ENCODE assay signal across 8 mouse cellular contexts in the genomic region with DNA sequence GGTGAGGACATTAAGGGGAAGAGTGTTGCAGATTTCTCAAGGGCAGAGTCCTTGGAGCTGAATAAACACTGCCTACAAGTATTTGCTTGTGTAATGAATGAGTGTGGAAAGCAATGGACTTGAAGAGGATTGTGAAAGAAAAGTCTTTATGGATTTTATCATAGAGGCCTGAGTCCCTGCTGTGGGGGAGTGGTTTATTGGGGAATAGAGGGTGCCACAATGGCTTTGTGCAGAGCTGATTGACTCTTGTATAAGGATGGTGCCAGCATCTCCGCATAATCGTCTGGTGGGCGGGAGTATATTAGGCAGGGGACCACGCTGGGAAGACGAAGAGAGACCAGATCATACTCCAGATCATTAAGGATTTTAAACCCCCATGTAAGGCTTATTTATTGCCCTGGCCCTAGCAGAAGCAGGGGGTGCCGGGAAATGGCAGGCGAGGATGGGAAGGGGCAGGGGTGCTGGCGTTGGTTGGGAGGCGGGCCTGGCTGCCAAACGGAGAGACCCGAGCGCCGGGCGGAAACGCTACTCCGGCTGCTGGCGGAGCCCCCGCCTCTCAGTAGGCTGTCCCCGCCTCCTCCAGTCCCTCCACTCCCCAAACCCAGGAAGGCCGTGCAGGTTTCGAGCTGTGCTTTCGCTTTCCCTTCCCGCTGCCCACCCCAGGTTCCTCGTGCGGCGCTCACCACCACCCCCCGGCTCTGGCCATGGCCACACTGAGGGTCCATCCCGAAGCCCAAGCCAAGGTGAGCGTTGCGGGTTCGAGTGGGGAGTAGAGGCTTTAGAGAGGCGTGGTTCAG. TPM values are rescaled to one million over a fixed set of nuclear protein-coding genes. Genes with fewer than 3 reads are reported as not detected.
A peak's percentile ranks its signal among the peaks of the same experiment; 100 is the strongest.
DNase-seq lines count a peak whose midpoint lies in the region; ATAC-seq and TF ChIP-seq lines count a peak whose summit lies in the region.

A gene (plus strand): TSS at position 253 of the 797 bp plus-strand sequence.

- WGBS in hindbrain, embryonic 15.5 days: under 1% methylated on average over 29 of the region's 32 CpGs

- POLR2A ChIA-PET in Patski (lab: Charles Lee): interaction anchor here (2.0 to 4.5 kb wide), 2 partner anchors 13 to 17 kb away, joined by 7 to 19 read pairs; a partner anchor contains a TSS

- ATAC-seq in Patski: peak; percentile 84
- ATAC-seq in hindbrain, embryonic 15.5 days (ENCODE audit: low FRiP score, low read depth): peak; percentile 93
- ATAC-seq in megakaryocyte, adult 5-6 weeks (ENCODE audit: poor library complexity, severe bottlenecking): peak; percentile 91

- H3K27me3 ChIP-seq in Patski: no peaks in the 10 kb centered on the region
- H3K27me3 ChIP-seq in hindbrain, embryonic 15.5 days: no peaks in the 10 kb centered on the region

- H3K4me1 ChIP-seq in hindbrain, embryonic 15.5 days (replicated peaks): peaks cover 21% of the 10 kb centered on the region

- H3K9ac ChIP-seq in hindbrain, embryonic 15.5 days: peak within 1 kb of the TSS; percentile 89

- peak within 1 kb of the TSS; percentile 75 for H3K4me3 ChIP-seq in hindbrain, embryonic 15.5 days
- peak within 1 kb of the TSS; percentile 70 for H3K4me3 ChIP-seq in left cerebral cortex, adult 2 months

- H3K36me3 ChIP-seq in hindbrain, embryonic 15.5 days: peaks cover 17% of the 10 kb centered on the region

- peak within 1 kb of the TSS; percentile 97 for H3K4me2 ChIP-seq in hindbrain, embryonic 15.5 days

- peak within 1 kb of the TSS; percentile 88 for H3K27ac ChIP-seq in hindbrain, embryonic 15.5 days (replicated peaks)
- peak within 1 kb of the TSS; percentile 89 for H3K27ac ChIP-seq in left cerebral cortex, adult 2 months

- intact Hi-C loops in left cerebral cortex, adult 2 months (cut with DNase I): no loop called here

- DNase-seq in Patski (ENCODE audit: low read depth, low spot score): no peak
- DNase-seq in cerebellum, postnatal 4 days (ENCODE audit: low spot score in 2 of 2): peak; percentile 71 to 82
- DNase-seq in gastrocnemius, adult 18-20 months (ENCODE audit: low spot score): peak; percentile 76
- peak; percentile 65 to 71 for DNase-seq in left cerebral cortex, adult 2 months (ENCODE audit: extremely low spot score in 1 of 2, low spot score in 2 of 2)
- DNase-seq in right cerebral cortex, postnatal 10 days (ENCODE audit: low spot score in 2 of 2): peak; percentile 90 to 91
- DNase-seq in urinary bladder, postnatal 14 days (ENCODE audit: low spot score): peak; percentile 80

- CTCF ChIA-PET in Patski (lab: Charles Lee): interaction anchor here (1.4 to 1.9 kb wide), 3 partner anchors 12 to 22 kb away, joined by 3 to 11 read pairs (median 8); a partner anchor contains a TSS

- in situ Hi-C loops in Patski (cut with MboI; ENCODE audit: low pct_unique_long_range_greater_than_20kb): loop anchor here (25.0 kb wide), 1 partner anchor 691 kb away; a partner anchor contains a TSS

- H3K9me3 ChIP-seq in hindbrain, embryonic 15.5 days: no peaks in the 10 kb centered on the region

- no peak for TF ChIP-seq CTCF in Patski (IDR thresholded peaks at IDR 0.05)
- TF ChIP-seq CTCF in left cerebral cortex, adult 2 months (IDR thresholded peaks at IDR 0.05): no peak

RNA-seq across cellular contexts. Expression of the gene that starts here (rescaled TPM):
- polyA plus RNA-seq in Patski (2021): 243 TPM
- 10 to 100 TPM; 65.1 to 72.7 TPM for total RNA-seq in gastrocnemius, adult 18-20 months (2021)
- polyA plus RNA-seq in hindbrain, embryonic 15.5 days (2015; fragmentation: Nextera tagmentation; extraction: Ambion mirVana): 221 and 222 TPM in 2 replicates
- total RNA-seq in left cerebral cortex, adult 2 months (2021): 10 to 100 TPM; 46.8 to 51.6 TPM
- 707 and 794 TPM in 2 replicates for total RNA-seq in megakaryocyte, adult 5-6 weeks (2015)
- total RNA-seq in megakaryocyte, adult 5-6 weeks (2017): 278 and 305 TPM in 2 replicates
